Mouse (Mus musculus) telencephalon, adult 2 months (tissue): ENCODE measurements around the gene Klk1b24.
"Not testable (repeated sequence)": the region's sequence is repeated elsewhere in the genome, so short reads cannot be mapped to it uniquely, and the experiment has no call there.

Experiments
- DNase-seq: peaks from one replicate; pipeline ENCODE4 v3.0.0-alpha.2; 2011; ENCODE audit warnings: low read depth, low spot score

Gene Klk1b24

GRCm38 (mm10) chr7:44187936-44188335, at the start of gene Klk1b24:
Klk1b24 (plus strand) TSS chr7:44188236.
- DNase-seq = not testable (repeated sequence)

GRCm38 (mm10) chr7:44179299-44180045, 8.6 kb upstream of the Klk1b24 start:
- no peak for DNase-seq

GRCm38 (mm10) chr7:44186516-44186915, 1.5 kb upstream of the Klk1b24 start:
- DNase-seq = not testable (repeated sequence)

GRCm38 (mm10) chr7:44193466-44193865, 5.4 kb downstream of the Klk1b24 start:
- DNase-seq = not testable (repeated sequence)

- DNase-seq = no peak
These were observed 9.9 kb downstream of the Klk1b24 start, which contains the start of gene Klk1b3 for GRCm38 (mm10) chr7:44197891-44198290. Klk1b3 (plus strand) TSS chr7:44198191.

GRCm38 (mm10) chr7:44207135-44207534, 19.1 kb downstream of the Klk1b24 start, which contains the start of gene Klk1b4:
Klk1b4 (plus strand) TSS chr7:44207435.
- not testable (repeated sequence) for DNase-seq

GRCm38 (mm10) chr7:44208307-44208706, 20.3 kb downstream of the Klk1b24 start:
- DNase-seq = no peak

GRCm38 (mm10) chr7:44215645-44216044, 27.6 kb downstream of the Klk1b24 start, which contains the start of gene Klk1b5:
Klk1b5 (plus strand) TSS chr7:44215945.
- no peak for DNase-seq

GRCm38 (mm10) chr7:44221601-44222000, 33.6 kb downstream of the Klk1b24 start:
- DNase-seq = not testable (repeated sequence)

- not testable (repeated sequence) for DNase-seq
These were observed 34.3 kb downstream of the Klk1b24 start for GRCm38 (mm10) chr7:44222335-44222734.

GRCm38 (mm10) chr7:44225076-44225475, 37.0 kb downstream of the Klk1b24 start, which contains the start of gene Klk1:
Klk1 (plus strand) TSS chr7:44225360.
- DNase-seq = no peak

GRCm38 (mm10) chr7:44235909-44236308, 47.9 kb downstream of the Klk1b24 start, which contains the start of gene Gm36864:
Gm36864 (plus strand) TSS chr7:44236177.
- no peak for DNase-seq

- DNase-seq = no peak
These were observed 51.9 kb downstream of the Klk1b24 start for GRCm38 (mm10) chr7:44239913-44240312.

- no peak for DNase-seq
These were observed 52.7 kb downstream of the Klk1b24 start for GRCm38 (mm10) chr7:44240712-44241111.

GRCm38 (mm10) chr7:44241163-44241562, 53.1 kb downstream of the Klk1b24 start:
- DNase-seq = no peak
